Mouse (Mus musculus) hindlimb bud, embryonic 11.5 days (tissue): ENCODE results near the gene Txnip.
A peak's percentile ranks its signal among the peaks of the same experiment; 100 is the strongest.
"Not testable (repeated sequence)": the region's sequence is repeated elsewhere in the genome, so short reads cannot be mapped to it uniquely, and the experiment has no call there.

Experiments
- DNase-seq: peaks from one replicate; pipeline ENCODE4 v3.0.0-alpha.2; 2012; ENCODE audit warnings: low read depth, low spot score; ENCODE audit errors: extremely low spot score

Txnip gene

GRCm38 (mm10) chr3:96583386-96583785, 25.6 kb downstream of the Txnip start:
- DNase-seq, result no peak

DNA sequence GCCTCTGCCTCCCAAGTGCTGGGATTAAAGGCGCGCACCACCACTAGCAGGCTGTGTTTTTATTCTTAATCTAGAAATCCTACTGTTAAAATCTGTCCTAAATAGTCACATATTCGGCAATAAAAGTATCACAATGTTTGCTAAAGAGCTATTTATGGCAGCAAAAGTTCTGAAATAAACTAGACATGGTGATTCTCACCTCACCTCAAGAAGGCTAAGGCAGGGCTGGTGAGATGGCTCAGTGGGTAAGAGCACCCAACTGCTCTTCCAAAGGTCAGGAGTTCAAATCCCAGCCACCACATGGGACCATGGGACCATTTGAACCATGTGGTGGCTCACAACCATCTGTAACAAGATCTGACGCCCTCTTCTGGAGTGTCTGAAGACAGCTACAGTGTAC, 32.9 kb downstream of the Txnip start:
- no peak for DNase-seq

- DNase-seq, result no peak
Measured at GRCm38 (mm10) chr3:96593374-96593773, 35.6 kb downstream of the Txnip start.

DNA sequence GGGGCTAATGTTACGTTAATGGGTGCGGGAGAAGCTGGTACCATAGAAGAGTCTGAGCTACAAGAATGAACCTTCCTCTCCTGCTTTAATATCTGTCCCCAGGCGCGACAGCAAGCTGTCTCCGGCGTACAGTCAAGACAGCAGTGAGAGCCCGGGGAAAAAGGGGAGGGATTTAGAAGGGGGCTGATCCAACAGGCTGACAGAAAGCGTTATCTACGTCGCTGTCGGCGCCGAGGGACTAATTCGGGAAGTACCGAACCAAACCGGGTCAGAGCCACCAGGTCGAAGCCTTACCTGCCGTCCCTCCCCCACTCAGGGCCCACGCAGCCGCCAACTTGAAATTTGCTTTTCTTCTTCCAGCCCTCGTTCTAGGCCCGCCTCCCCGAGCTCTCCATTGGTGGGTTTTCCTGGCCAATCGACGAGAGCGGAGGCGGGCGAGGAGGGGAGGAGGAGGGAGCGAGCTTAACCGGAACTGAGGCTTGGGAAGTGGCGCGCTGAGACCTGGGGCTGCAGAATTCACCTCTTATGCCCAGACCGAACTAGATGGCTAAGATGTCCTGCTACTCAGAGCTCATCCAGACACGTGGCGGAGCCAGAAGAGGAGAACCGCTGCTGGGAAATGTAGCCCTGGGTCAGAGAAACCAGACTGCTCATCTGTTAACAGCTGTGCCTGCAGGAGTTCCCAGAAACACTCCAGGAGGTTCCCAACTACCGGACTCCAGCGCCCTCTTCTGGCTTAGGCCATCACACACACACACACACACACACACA, 36.2 kb downstream of the Txnip start, which contains the start of gene Polr3gl:
Gene Polr3gl (minus strand): TSS at position 392 of the 771 bp plus-strand sequence.
- DNase-seq, result peak; percentile 67

DNA sequence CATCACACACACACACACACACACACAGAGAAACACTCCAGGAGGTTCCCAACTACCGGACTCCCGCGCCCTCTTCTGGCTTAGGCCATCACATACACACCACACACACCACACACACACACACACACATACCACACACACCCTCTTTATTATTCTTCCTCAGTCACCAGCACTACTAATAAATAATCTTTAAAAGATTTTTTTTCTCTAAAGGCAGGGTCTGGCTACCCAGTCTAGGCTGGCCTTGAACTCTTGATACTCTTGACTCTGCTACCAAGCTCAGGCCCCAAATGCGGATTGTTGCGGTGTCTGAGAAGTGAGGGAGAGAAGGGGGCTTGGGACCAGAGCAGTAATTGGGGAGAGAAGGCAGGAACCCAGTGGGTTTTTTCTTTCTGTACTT, 37.1 kb downstream of the Txnip start:
- no peak for DNase-seq

GRCm38 (mm10) chr3:96595661-96596060, 37.9 kb downstream of the Txnip start:
- no peak for DNase-seq

- DNase-seq, result no peak
Measured at GRCm38 (mm10) chr3:96596228-96596707, 38.5 kb downstream of the Txnip start, which contains the start of gene Ankrd34a. Gene Ankrd34a (plus strand): TSS chr3:96596636.

DNA sequence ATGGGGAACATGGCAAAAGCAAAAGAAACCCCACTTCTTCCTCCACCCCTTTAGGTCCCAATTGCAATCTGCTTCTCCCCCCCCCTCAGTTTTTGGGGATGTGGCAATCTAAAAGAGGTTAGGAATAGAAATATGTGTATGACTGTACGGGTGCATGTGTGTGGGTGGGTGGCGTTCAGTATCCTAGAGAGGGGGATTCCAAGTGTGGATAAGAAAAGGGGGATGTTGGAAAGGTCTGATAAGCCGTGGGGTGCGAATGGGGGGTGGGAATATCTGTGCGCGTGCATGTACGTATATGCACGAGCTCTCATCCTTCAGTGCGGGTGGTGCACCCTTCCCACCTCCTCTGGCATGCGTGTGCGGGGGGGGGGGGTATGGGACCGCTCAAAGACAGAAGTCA, 39.1 kb downstream of the Txnip start:
- no peak for DNase-seq

- DNase-seq, result no peak
Measured at GRCm38 (mm10) chr3:96597435-96597891, 39.7 kb downstream of the Txnip start.

- no peak for DNase-seq
Measured at GRCm38 (mm10) chr3:96598156-96599068, 40.7 kb downstream of the Txnip start.

GRCm38 (mm10) chr3:96599069-96599393, 41.3 kb downstream of the Txnip start:
- no peak for DNase-seq

- no peak for DNase-seq
Measured at GRCm38 (mm10) chr3:96599411-96599810, 41.7 kb downstream of the Txnip start.

GRCm38 (mm10) chr3:96600639-96601250, 43.0 kb downstream of the Txnip start, which contains the start of gene Lix1l:
Gene Lix1l (plus strand): TSS chr3:96601149.
- DNase-seq, result peak; percentile 75

DNA sequence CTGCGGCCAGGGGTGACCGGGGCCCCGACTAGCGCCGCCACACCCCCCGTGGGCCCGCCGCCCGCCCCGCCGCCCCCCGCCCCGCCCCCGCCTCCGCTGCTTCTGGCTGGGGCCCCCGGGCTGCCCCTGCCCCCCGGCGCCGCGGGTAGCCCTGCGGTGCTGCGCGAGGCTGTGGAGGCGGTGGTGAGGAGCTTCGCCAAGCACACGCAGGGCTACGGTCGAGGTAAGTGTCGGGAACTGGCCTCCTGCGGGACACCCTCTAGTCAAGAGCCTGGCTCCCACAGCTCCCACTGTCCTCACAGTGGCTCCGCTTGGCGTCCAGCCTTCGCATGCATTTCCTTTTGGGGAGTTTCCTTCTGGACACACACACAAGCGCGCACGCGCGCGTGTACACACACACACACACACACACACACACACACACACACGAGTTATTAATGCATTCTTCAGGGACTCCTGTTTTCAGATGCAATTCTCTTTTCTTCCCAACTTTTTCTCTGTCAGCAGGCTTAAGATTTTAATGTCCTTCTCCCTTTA, 43.6 kb downstream of the Txnip start:
- DNase-seq, result no peak

DNA sequence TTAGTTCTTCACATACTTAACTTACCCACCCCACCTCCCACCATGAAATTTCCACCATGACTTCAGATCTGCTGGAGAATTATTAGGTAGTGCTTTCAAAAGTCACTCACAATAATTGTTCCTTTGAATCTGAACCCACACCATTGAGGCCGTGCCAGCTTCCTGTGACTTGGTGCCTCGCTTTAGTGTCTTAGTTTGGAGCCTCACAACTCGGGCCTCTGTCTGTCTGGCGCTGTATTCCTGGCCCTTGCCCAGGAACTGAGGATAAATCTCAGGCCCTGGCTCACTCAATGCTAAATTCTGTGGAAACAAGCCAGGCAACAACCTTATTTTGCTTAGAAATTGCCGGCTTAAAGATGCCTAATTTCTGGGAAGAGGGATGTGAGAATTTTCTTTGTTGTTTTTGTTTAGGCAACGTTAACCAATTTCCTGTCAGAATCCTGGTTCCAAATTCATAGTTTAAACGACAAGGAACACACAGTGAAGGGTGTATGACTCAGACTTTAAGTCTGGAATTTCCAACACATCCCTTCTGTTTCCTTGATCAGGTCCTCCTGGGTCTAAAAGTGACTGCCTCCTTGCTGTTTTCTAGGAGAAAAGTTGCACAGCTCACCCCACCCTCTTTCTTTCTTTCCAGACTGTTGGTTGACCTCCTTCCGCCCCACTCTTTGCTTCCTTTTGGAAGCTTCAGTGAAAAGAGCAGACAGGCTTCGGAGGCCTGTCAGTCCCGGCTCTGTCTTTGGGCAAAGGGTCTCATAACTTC, 44.4 kb downstream of the Txnip start:
- no peak for DNase-seq

DNA sequence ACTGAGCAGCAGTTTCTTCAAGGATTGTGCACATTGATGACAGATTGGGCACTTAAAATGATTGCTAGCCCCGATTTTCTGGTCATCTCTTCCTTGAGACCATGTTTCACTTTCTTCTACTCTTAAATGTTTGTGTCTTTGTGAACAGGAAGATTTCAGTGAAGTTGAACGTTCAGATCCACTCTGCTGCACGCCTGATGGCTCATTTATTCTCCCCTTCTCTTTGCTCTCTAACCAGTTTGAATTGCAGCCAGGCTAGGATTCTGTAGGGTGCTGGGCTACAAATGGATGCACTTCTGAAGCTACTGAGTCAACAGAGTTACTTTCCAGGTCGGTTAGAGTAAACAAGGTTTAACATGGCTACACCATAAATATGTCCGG, 44.9 kb downstream of the Txnip start:
- DNase-seq, result no peak

GRCm38 (mm10) chr3:96603311-96603710, 45.6 kb downstream of the Txnip start:
- DNase-seq, result no peak

DNA sequence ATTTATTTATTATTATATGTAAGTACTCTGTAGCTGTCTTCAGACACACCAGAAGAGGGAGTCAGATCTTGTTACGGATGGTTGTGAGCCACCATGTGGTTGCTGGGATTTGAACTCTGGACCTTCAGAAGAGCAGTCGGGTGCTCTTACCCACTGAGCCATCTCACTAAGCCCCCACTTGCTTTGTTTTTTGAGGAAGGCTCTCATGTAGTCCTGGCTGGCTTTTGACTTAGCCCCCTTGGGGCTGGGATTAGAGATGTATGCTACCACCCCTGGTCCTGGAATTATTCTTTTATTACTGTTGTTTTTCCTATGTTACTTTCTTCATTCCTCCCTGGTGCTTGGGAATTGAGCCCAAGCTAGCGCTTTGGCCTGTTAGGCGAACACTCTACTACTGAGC, 48.2 kb downstream of the Txnip start:
- not testable (repeated sequence) for DNase-seq

DNA sequence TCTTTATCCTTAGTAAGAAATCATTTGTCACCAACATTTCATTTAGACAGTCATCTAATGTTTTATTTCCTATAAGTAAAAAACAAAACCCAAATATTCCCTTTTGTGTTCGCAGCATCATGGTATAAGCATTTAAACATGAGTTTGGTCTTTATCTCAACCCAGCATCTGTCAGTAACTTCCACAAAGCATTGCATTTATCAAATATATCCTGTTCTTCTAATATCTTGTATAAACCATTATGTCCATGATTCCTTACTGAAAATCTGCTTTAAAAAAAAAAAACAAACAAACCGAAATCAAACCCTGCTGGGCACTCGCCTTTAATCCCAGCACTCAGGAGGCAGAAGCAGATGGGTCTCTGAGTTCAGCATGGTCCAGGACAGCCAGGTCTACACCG, 48.9 kb downstream of the Txnip start:
- DNase-seq, result no peak
